Mouse (Mus musculus): Measurements from ENCODE around the gene Ndst2.

DNA sequence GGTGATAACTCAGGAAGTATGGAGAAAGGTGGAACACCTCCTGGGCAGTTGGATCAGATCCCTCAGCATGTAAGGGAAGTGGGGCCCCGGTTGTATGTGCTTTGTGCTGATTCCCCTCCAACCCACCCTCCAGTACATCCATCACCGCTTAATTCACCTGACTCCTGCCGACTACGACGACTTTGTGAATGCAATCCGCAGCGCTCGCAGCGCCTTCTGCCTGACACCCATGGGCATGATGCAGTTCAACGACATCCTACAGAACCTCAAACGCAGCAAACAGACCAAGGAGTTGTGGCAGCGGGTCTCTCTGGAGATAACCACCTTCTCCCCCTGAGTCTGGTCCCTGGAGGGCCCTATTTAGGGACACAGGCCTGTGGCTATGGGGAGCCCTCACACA, 11.4 kb downstream of the Ndst2 start:
- TF ChIP-seq CTCF (IDR thresholded peaks at IDR 0.05; ENCODE audit: low read depth) (no peak), EP300 (optimal IDR thresholded peaks at IDR 0.05) (no peak)
